23 mouse cellular contexts compared by ENCODE assay signal in genomic region chr11:64066001-64066400, GRCm38 (mm10).
"Had no signal": no experiment of that assay in that cellular context is flagged by ENCODE, and none has a peak within 500 bp of the region (broad histone marks: within the 10 kb centered on the region; RNA-seq: fewer than 3 reads in every experiment).

No protein-coding gene starts in this region.

- H3K4me3 ChIP-seq: kidney, embryonic 15.5 days; left cerebral cortex, adult 2 months; limb, embryonic 12.5 days; limb, embryonic 15.5 days; liver, embryonic 12.5 days; liver, embryonic 15.5 days; lung, embryonic 15.5 days; midbrain, embryonic 12.5 days; midbrain, embryonic 15.5 days; neural tube, embryonic 12.5 days; neural tube, embryonic 15.5 days; stomach, embryonic 15.5 days had no signal

- H3K4me2 ChIP-seq: kidney, embryonic 15.5 days; limb, embryonic 12.5 days; limb, embryonic 15.5 days; liver, embryonic 12.5 days; liver, embryonic 15.5 days; lung, embryonic 15.5 days; midbrain, embryonic 12.5 days; midbrain, embryonic 15.5 days; neural tube, embryonic 12.5 days; neural tube, embryonic 15.5 days; stomach, embryonic 15.5 days had no signal

- ATAC-seq: liver, embryonic 12.5 days; midbrain, embryonic 15.5 days had no signal

- H3K9me3 ChIP-seq: kidney, embryonic 15.5 days; limb, embryonic 12.5 days; limb, embryonic 15.5 days; liver, embryonic 12.5 days; liver, embryonic 15.5 days; lung, embryonic 15.5 days; midbrain, embryonic 12.5 days; midbrain, embryonic 15.5 days; neural tube, embryonic 12.5 days; neural tube, embryonic 15.5 days; stomach, embryonic 15.5 days had no signal

- H3K27ac ChIP-seq: kidney, embryonic 15.5 days; left cerebral cortex, adult 2 months; limb, embryonic 12.5 days; limb, embryonic 15.5 days; liver, embryonic 12.5 days; liver, embryonic 15.5 days; lung, embryonic 15.5 days; midbrain, embryonic 12.5 days; midbrain, embryonic 15.5 days; neural tube, embryonic 12.5 days; neural tube, embryonic 15.5 days; stomach, embryonic 15.5 days had no signal

- H3K4me1 ChIP-seq: kidney, embryonic 15.5 days; limb, embryonic 15.5 days; liver, embryonic 15.5 days; lung, embryonic 15.5 days; midbrain, embryonic 12.5 days; midbrain, embryonic 15.5 days; neural tube, embryonic 12.5 days; neural tube, embryonic 15.5 days; stomach, embryonic 15.5 days had no signal

- H3K9ac ChIP-seq: kidney, embryonic 15.5 days; limb, embryonic 12.5 days; limb, embryonic 15.5 days; liver, embryonic 12.5 days; liver, embryonic 15.5 days; lung, embryonic 15.5 days; midbrain, embryonic 12.5 days; midbrain, embryonic 15.5 days; neural tube, embryonic 12.5 days; neural tube, embryonic 15.5 days; stomach, embryonic 15.5 days had no signal

- DNase-seq: kidney, adult 8-10 months; kidney, postnatal 10 days; kidney, postnatal 36 days; layer of hippocampus, postnatal 36 days; lung, adult 18-20 months; lung, postnatal 14 days; lung, postnatal 4 days; right cerebral cortex, adult 18-20 months; right cerebral cortex, postnatal 25 days; spleen, adult 18-20 months; thymus, postnatal 36 days had no signal

- H3K27me3 ChIP-seq: kidney, embryonic 15.5 days; limb, embryonic 12.5 days; limb, embryonic 15.5 days; liver, embryonic 12.5 days; liver, embryonic 15.5 days; lung, embryonic 15.5 days; midbrain, embryonic 12.5 days; midbrain, embryonic 15.5 days; neural tube, embryonic 12.5 days; neural tube, embryonic 15.5 days; stomach, embryonic 15.5 days had no signal
